Mouse (Mus musculus): ENCODE results near the gene Apoo. TPM values are rescaled to one million over a fixed set of nuclear protein-coding genes. Genes with fewer than 3 reads are reported as not detected.

Apoo gene
- polyA plus RNA-seq, 1 experiment from 2014 or later: 40.5 TPM

Small RNA genes lying within 50 kb of the gene (microRNA-seq; reads per million reads assigned to microRNA genes)
- gene Gm44477: not detected

Other genes with a start within 250 kb of the Apoo start
- 12.7 TPM in 2 replicates for gene Zfx, start 243.4 kb upstream of the Apoo start, polyA plus RNA-seq (2015; fragmentation: Nextera tagmentation; extraction: Ambion mirVana)
- gene Eif2s3x, start 154.3 kb upstream of the Apoo start, polyA plus RNA-seq (2015; fragmentation: Nextera tagmentation; extraction: Ambion mirVana): 35.0 and 37.6 TPM in 2 replicates
- gene Klhl15, start 132.5 kb upstream of the Apoo start, polyA plus RNA-seq (2015; fragmentation: Nextera tagmentation; extraction: Ambion mirVana): 3.2 and 3.5 TPM in 2 replicates
- gene Fam90a1b, start 340 bp upstream of the Apoo start, polyA plus RNA-seq (2015; fragmentation: Nextera tagmentation; extraction: Ambion mirVana): not detected in 2 replicates
- 74.9 and 84.6 TPM in 2 replicates for gene Maged1, start 175.0 kb downstream of the Apoo start, polyA plus RNA-seq (2015; fragmentation: Nextera tagmentation; extraction: Ambion mirVana)